Mouse (Mus musculus): ENCODE measurements around the gene Kcmf1. TPM values are rescaled to one million over a fixed set of nuclear protein-coding genes. Genes with fewer than 3 reads are reported as not detected.

Kcmf1 gene
- total RNA-seq (2015; ENCODE audit: low replicate concordance): 11.9 and 18.6 TPM in 2 replicates
- 36.5 and 36.7 TPM in 2 replicates for total RNA-seq (2017; ENCODE audit: low replicate concordance)

DNA sequence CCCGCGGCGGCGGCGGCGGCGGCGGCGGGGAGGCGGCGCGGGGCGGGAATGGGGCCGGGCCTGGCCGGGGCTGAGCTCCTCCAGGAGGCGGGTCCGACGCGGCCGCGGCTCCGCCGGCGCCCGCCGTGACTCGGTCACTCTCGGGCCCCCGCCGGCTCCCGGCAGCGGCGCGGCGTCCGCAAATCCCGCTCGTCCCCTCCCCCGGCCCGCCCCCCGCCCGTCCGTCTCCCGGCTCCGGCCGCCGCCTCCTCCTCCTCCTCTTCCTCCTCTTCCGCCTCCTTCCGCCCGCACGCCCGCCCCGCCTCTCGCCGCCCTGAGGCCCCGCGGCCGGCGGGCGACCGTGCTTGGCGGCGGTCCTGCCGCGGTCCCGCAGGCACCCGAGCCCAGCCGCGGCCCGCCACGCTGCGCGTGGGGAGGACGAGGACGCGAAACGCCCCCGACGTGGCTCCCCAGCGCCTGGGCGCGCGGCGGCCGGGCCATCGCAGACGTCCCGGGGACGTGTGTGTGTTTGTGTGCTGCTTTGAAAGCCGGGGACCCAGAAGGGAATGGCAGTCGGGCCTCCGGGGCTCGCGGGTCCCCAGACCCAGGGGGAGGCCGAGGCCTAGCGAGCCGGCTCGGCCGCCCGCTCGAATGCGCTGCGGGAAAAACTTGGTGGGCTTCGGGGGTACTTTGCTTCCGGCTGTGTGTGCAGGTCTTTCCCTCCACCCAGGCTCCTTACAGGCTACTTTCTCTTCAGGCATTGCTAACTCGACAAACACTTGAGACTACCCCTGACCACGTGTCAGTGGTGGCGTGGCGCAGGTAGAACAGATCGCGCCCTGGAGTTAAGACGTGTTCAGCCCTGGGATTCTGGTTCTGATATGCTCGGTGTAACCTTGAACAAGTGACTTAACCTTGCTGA, at the start of gene Kcmf1:
Kcmf1 (minus strand) TSS at position 199 of the 901 bp plus-strand sequence.
- peak; percentile 48 for ATAC-seq (replicated peaks; ENCODE audit: low FRiP score, poor library complexity, severe bottlenecking)

DNA sequence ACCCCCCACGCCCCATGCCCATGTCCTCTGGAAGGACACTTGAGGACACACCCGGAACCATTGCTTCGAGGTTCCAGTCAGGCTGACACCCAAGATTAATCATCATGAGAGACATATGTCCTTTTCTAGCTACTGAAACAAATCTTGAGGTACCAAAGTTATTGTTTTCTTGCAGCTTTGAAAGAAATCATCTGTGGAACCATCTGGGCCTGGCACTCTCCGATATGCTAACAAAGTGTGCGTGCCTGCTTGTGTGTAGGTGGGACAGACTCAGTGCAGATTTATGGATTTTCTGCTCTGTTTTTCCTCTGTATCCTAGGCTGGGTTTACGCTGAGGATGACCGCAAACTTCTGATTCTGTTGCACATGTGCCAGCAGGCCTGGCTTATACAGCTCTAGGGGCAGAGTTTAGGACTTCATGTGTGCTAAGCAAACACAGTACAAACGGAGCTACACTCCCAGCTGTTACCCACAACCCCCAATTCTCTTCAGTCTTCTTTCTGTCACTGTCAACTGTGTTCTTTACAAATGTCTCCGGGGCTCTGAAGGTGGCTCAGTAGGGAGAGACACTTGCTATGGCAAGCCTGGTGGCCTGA, 49.5 kb upstream of the Kcmf1 start:
- ATAC-seq (replicated peaks; ENCODE audit: low FRiP score, poor library complexity, severe bottlenecking): no peak

- no peak for ATAC-seq (replicated peaks; ENCODE audit: low FRiP score, poor library complexity, severe bottlenecking)
Measured at GRCm38 (mm10) chr6:72948392-72948791, 48.6 kb upstream of the Kcmf1 start.

- ATAC-seq (replicated peaks; ENCODE audit: low FRiP score, poor library complexity, severe bottlenecking): no peak
Measured at GRCm38 (mm10) chr6:72947960-72948359, 48.2 kb upstream of the Kcmf1 start.

GRCm38 (mm10) chr6:72940493-72940892, 40.7 kb upstream of the Kcmf1 start:
- ATAC-seq (replicated peaks; ENCODE audit: low FRiP score, poor library complexity, severe bottlenecking): peak; percentile 78; the same call in 1 of the 2 replicates

DNA sequence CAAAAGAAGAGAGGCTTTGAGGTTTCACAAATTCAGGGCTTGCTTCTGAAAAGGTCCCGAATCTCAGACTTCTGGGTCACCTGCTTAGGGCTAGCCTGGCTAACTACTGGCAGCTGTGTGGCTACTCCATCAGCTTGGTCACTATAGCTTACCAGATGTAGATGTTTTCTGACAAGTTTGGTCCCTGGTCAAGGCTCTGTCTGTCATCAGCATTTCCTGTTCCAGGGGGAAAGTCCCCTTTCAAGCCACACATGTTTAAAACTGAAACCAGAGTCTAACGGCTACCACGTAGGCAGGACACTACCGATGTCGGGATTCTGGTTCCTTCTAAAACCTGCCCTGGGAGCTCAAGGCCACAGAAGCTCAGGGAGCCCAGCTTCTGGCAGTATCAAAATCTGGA, 38.1 kb upstream of the Kcmf1 start:
- no peak for ATAC-seq (replicated peaks; ENCODE audit: low FRiP score, poor library complexity, severe bottlenecking)

DNA sequence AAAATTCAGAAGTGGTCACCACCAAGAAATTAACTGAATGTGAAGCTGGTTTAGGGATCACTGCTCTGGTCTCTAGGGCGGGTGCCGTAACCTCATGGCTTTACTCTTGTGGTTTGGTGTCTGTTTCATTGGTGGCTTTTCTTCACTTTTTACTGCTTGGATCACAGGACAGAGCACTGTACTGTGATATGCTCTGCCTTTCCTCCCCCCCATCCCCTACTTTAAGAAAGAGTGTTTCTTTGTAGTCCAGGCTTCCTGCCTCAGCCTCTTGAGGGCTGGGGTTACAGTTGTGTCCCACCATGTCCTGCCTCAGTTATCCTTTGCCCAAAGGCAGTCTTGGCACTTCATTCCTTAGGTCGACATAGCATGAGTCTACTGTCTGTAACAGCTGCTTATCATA, 37.7 kb upstream of the Kcmf1 start:
- ATAC-seq (replicated peaks; ENCODE audit: low FRiP score, poor library complexity, severe bottlenecking): no peak

GRCm38 (mm10) chr6:72932955-72933354, 33.2 kb upstream of the Kcmf1 start:
- no peak for ATAC-seq (replicated peaks; ENCODE audit: low FRiP score, poor library complexity, severe bottlenecking)

GRCm38 (mm10) chr6:72931533-72931932, 31.8 kb upstream of the Kcmf1 start:
- no peak for ATAC-seq (replicated peaks; ENCODE audit: low FRiP score, poor library complexity, severe bottlenecking)

GRCm38 (mm10) chr6:72929795-72930398, 30.1 kb upstream of the Kcmf1 start:
- no peak for ATAC-seq (replicated peaks; ENCODE audit: low FRiP score, poor library complexity, severe bottlenecking)

GRCm38 (mm10) chr6:72926755-72927482, 27.1 kb upstream of the Kcmf1 start:
- ATAC-seq (replicated peaks; ENCODE audit: low FRiP score, poor library complexity, severe bottlenecking): no peak

GRCm38 (mm10) chr6:72926031-72926430, 26.3 kb upstream of the Kcmf1 start:
- ATAC-seq (replicated peaks; ENCODE audit: low FRiP score, poor library complexity, severe bottlenecking): no peak

- ATAC-seq (replicated peaks; ENCODE audit: low FRiP score, poor library complexity, severe bottlenecking): no peak
Measured at GRCm38 (mm10) chr6:72923381-72923780, 23.6 kb upstream of the Kcmf1 start.

DNA sequence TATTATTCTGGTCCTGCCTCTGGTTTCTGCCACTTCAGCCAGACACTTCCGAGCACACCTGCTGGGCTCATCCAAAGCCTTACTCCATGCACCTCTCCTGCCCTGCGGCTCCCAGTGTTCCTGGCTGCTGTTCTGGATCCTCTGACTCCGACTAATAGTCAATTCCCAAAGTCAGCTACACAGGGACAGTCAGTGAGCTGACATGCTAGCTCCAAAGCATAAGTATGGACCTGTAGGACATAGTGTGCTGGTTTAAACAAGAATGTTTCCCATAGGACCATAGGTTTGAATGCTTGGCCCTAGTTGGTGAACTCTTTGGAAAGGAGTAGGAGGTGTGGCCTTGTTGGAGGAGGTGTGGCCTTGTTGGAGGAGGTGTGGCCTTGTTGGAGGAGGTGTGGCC, 21.3 kb upstream of the Kcmf1 start:
- ATAC-seq (replicated peaks; ENCODE audit: low FRiP score, poor library complexity, severe bottlenecking): no peak

DNA sequence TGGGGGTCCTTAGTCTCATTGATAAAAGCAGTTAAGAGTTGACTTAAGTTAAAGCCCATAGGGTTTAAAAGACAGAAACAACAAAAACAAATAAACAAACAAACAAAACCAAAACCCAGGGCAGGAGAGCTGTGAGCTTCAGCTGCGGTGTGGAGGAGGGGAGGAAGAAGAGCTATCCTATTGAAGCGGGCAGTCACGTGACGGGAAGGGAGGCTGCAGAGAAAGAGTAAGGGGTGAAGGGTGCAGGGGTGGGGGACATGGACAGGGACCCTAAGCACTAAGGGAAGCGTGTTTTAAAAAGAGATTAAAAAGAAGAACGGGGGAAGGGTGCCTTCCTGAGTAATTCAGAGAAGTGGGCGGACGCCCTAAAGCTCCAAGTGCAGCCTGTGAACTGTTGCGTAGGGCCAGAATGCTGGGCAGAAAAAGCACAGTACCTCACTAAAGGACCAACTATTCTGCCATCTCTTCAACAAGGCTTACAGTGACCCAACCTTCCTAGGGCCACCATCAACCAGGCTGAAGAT, 18.8 kb upstream of the Kcmf1 start:
- no peak for ATAC-seq (replicated peaks; ENCODE audit: low FRiP score, poor library complexity, severe bottlenecking)

GRCm38 (mm10) chr6:72916330-72916729, 16.6 kb upstream of the Kcmf1 start:
- no peak for ATAC-seq (replicated peaks; ENCODE audit: low FRiP score, poor library complexity, severe bottlenecking)

DNA sequence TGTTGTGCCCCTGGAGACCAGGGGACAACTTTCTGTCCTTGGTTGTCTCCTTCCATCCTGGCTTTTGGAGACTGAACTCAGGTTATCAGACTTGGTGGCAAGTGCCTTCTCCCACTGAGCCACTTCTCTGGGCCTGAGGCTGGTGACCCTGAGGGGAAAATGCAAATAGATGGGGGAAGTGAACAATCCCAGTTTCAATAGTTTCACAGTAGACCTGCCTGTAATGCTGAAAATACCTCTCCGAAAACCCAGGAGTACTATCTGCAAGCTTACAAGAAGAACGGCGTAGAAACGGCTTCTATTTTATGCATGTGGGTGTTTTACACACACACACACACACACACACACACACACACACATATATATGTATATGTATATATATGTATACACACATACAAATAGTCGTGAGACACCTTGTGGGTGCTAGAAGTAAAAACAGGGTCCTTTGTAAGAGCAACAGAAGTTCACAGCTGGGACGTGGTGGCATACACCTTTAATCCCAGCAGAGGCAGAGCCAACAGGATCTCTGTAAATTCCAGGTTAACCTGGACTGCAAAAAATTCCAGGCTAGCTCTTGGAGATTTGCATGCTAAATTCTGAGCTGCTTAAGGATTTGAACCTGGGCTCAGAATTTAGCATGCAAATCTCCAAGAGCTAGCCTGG, 14.4 kb upstream of the Kcmf1 start:
- ATAC-seq (replicated peaks; ENCODE audit: low FRiP score, poor library complexity, severe bottlenecking): no peak

DNA sequence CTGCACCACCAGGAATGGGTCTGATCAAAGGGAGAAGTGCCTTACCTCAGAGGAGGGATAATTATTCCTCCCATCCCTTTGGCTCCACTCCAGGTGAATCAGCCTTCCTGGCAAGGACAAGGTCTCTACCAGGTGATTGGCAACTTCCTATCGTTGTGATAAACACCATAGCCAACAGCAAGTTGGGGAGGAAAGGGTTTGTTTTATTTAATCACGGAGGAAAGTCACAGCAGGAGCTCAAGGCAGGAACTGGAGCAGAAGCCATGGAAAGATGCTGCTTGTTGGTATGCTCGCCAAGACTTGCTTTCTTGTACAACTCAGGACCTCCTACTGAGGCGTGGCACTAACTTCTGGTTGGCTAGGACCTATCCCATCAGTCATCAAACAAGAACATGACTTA, 11.5 kb upstream of the Kcmf1 start:
- ATAC-seq (replicated peaks; ENCODE audit: low FRiP score, poor library complexity, severe bottlenecking): no peak

DNA sequence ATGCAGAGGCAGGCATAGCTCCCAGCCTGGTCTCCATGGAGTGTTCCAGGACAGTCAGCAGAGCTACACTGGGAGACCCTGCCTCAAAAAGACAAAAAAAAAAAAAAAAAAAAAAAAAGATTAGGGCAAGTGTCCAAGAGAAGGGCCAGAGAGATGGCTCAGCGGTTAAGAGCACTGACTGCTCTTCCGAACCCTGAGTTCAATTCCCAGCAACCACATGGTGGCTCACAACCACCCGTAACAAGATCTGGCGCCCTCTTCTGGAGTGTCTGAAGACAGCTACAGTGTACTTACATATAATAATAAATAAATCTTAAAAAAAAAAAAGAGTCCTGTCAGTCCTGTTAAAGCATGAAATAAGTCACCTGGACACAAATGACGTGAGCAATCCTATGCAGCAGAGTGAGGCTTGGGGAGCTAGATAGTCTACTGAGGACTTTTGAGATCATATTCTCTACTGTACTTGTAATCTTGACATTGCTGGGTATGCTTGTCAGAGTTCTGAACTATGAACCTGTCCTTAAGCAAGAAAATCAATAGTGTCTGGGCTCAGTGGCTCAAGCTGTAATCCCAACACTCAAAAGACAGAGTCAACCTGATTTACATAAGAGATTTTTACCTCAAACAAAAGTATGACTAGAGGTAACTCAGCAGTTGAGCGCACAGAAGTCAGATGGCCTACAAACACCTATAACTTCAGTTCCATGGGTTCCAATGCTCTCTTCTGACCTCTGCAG, 2.6 kb upstream of the Kcmf1 start:
- ATAC-seq (replicated peaks; ENCODE audit: low FRiP score, poor library complexity, severe bottlenecking): no peak

All from erythroblast, adult 5-6 weeks (primary cell).